Mouse (Mus musculus) layer of hippocampus, postnatal 25 days (tissue): ENCODE measurements at regions not wholly inside any gene's neighbourhood (a gene's known extent, or its start where the extent isn't known, plus 50 kb on each side); places are given as distances from the start of the nearest gene placed in this dataset.

Experiments
- DNase-seq, 2 experiments: peaks; one replicate each; pipeline ENCODE4 v3.0.0; 2022; ENCODE audit warnings: mixed read lengths in 2 of 2, low spot score in 1 of 2; ENCODE audit errors: extremely low spot score in 1 of 2

DNA sequence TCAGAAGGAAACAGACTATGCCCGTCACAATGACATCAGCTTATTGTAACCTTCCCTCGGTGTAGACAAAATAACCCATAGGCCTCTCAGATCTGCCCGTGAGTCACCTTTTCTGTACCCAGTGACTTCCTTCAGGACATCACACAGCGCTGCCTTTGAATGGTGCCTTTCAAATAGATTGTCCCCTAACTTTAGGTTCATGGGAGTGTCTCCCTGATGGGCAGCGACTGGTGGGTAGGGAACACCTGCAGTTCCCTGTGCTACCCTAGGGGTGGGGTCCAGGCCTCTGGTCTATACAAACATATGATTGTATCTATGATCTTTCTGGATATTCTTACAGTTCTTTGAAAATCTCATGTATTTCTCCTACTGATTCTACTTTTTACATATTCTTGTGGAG lies 232.4 kb downstream of the Gm5447 start:
- no peak for DNase-seq

- no peak for DNase-seq
These were observed 233.7 kb downstream of the Gm5447 start for GRCm38 (mm10) chr13:31207709-31208108.

DNA sequence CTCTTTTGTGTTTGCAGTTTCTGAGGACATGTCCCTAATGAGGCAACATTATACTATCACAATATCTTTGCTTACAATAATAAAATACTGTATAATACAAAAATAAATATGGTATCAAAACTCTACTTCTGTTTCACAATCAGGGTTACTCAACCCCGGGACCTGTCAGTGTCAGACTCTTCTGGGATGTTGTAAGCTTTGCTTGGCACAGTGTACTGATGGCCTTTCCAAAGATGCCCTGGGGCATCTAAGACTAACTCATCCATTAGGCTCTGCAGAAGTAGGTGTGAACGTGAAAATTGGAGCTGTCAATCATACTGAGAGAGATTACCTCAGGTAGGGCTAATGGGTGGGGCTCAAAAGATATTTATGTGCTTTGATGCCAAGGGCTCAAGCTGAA lies 249.0 kb downstream of the Gm5447 start:
- no peak for DNase-seq

- DNase-seq, result no peak
These were observed 266.5 kb downstream of the Gm5447 start for GRCm38 (mm10) chr13:31240546-31240945.

DNA sequence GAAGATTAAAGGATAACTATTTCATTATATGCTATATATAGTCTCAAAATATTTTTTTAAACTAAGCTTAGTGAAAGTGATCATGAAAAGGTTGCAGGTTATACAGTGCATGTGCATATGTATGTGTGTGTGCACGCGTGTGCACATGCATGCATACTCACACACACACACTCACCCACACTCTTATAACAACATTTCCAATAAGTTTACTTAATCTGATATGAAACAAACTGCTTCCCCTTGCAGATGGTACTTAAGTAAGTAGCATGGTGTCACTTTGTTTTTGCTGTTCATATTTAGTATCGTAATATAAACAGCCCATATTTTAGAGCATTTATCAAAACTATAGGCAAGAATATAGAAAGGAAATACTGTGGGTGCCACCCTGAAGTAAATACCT lies 275.0 kb downstream of the Gm5447 start:
- no peak for DNase-seq

DNA sequence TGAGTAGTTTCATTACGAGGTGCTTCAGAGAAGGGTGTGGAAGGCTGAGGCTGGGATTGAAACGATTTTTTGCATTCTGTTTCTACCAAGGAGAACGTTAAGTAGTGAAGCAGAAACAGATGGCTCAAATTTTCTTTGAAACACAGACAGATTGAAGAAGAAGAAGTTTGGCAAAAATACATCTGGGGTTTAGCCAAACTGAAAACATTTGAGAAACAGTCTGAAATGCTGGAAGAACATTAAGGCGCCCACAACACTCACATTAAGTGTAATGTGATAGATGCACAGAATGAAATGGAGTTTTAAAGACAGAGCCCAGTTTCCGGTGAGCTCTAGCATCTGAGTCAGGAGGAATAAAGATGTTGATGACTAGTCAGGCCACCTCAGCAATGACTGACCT lies 275.5 kb downstream of the Gm5447 start:
- no peak for DNase-seq

DNA sequence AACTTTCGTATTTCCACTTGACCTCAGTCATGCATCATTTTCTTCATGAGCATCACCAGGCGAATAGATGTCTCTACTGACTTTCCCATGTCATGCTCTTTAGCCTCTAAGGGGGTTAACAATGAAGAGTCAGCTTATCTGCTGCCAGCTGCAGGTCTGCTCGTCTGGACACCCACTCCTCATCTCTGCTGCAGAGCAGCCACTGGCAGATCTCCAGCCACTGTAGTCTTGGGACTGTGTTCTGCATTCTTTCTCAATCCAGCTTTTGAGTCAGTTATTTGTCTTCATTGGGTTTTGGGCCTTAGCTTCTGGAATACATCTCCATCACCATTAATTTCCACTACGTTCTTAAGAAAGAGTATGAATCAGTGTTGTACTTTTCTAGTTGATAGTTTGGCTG lies 280.0 kb downstream of the Gm5447 start:
- no peak for DNase-seq

DNA sequence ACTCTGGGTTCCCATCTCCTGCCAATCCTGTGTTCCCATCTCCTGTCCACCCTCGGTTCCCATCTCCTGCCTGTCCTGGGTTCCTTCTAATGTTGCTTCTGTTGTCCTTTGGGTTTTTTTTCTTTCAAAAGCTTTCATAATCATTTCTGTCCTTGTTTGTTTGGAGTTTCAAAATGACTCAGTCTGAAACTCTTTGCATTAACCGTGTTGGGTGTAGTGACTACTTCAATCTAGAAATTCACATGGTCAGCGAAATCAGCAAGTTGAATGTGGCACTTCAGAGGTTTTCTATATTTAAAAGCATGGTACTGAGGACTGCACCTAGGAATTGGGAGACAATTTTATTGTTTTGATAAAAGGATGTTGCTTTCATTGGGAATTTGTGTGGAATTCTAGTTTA lies 280.7 kb downstream of the Gm5447 start:
- no peak for DNase-seq

DNA sequence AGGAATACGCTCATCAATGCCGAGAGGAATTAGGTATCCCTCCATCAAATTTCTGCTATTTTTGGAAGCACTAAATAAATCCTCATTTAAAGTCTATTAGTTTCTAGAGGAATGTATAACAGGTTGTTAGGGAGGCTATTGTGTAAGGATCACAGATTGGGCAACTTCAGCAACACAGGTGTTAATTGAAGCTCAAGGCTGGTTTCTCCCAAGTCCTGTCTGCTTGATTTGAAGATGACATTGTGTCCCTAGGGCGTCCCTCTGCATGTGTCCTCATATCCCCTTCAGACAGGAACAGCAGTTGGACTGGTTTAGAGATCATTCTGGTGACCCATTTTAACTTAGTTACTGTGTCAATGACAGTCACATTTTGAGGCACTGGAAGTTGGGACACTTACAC lies 281.5 kb downstream of the Gm5447 start:
- DNase-seq, result no peak

DNA sequence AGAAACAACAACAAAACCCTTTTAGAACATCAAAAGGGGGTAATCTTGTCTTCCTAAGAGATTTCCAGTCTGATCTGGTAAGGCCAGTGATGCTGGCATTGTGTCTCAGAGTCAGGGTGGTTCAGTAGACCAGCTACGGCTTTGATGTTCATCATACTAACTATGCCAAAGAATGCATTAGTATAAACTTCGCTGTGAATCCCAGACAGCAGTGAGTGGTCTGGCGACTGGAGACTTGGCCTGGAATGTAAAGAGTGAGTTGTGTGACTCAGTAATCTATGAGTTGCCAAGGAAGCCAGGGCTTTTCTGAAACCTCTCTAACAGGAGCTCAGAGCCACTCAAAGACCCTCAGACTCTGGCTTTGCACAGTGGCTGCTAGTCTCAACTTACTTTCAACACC lies 288.1 kb upstream of the Foxq1 start:
- no peak for DNase-seq

- DNase-seq, result no peak
These were observed 279.8 kb upstream of the Foxq1 start for GRCm38 (mm10) chr13:31276005-31276644.

GRCm38 (mm10) chr13:31290630-31291029 lies 265.3 kb upstream of the Foxq1 start:
- no peak for DNase-seq

DNA sequence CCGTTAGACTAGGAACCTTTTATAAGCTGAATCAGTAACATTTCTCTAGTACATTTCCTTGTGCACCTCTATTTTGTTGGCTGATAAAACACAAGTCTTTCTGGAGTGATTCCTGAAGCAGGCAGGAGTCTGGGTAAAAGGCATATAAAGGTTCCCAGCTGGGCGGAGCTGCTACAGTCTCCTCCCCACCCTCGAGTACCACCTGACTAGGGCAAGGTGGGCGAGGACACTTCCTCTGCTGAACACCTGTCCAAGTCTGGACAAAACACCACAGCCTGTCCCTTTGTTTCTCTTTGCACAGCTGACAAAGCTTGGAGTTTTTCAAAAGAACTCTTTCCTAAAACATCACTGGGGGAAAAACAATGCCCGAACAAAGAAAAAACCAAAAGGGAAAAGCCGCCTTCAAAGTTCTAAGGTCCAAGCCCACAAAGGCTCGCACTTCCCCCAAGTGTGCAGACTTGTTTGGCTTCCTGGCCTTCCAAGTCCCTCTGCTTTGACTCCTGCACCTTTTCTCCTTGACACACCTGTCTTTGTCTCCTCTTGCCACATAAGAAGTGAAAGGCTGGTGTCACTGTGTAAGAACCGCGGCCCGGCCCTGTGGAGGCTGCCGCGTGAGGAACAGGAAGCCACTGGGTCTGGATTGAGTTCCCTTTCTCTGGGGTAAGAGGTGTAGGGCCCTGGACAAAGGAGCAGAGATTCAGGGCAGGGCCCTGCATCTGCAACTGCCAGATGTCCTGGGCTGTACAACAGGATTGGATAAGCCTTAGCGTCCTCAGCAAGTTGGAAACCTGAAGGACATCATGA lies 263.1 kb upstream of the Foxq1 start:
- DNase-seq, result no peak

GRCm38 (mm10) chr13:31294011-31294410 lies 261.9 kb upstream of the Foxq1 start:
- no peak for DNase-seq

DNA sequence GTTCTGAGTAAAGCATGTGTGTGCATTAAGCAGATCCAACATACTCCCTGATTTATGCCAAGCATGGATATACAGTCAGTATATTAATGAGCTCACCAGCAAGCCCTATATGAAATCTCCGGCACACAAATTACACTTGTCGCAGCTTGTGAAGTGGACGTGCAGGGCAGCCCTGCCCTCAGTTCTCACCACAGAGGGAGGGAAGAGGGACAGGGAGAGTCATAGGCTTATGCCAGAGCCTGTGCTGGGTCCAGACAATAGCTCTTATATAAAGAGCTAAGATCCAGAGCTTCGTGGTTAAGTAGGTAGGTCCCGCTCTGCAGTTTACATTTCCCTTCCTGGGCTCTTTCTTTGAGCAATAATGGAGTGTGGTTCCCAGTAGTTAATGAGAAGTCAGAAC lies 252.7 kb upstream of the Foxq1 start:
- DNase-seq, result no peak

DNA sequence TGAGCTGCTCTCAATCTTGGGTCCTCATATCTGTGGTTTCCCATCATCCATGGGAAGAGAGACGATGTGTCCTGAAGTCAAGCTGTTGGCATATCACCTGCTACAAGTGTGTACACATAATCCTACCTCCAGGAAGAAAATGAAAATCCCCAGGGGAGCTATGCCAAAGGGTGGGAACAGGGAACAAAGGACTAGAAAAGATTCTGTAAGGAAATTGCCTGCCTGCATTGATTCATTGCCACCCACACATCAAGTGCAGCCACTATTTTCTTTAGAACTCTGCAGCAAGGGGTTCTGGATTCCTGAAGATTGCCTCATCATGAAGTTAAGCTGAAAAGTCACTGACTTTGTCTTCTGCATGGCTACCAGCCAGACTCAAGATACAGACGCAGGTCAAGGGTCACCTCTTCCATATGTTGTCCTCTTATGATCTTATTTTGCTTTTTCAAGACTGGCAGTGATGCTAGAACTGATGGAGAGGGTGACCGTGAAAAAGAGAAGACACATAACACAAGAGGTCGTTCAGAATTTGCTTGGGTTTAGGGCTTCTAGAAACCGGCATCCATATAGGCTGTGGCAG lies 251.6 kb upstream of the Foxq1 start:
- no peak for DNase-seq

DNA sequence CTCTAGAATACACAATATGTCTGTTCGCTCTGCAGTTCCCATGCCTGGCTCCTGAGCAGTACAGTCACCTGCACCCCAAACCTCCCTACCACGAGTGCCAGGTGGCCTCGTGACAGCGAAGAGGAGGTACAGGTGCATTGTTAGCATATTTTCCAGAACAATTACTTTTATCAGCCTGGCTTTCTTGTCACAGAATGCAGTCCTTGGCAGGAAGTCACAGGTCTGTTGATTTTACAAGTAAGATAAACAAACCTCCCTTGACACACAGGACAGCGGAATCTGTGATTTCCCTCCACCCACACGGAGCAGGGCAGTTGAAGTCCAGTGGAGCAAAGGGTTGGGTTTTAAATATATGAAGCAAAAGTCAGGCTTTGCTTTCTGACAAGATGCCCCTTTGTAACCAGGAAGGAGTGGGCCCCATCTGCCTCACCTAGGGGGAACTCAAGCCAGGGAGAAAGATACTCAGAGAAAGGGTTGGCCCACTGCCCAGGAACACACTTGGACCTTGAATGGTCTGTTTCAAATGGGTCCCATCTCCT lies 246.8 kb upstream of the Foxq1 start:
- no peak for DNase-seq

DNA sequence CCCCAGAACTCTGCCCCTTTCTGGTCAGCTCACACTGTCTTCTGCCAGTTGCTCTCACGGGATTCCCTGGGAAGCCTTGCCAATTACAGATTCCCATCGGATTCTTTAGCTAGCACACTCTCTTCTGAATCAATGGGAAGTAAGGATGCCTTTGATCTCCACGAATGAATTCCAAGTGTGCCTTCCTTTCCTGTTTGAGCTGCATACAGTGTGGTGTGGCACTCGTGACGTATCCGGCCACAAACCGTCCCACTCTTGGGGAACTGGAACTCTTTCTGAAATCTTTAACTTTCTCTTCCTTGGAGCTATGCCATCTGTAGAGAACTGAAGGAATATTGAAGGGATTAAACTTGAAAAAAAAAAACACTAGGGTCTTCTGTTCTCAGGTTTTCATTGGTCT lies 243.2 kb upstream of the Foxq1 start:
- no peak for DNase-seq

- DNase-seq, result no peak
These were observed 242.1 kb upstream of the Foxq1 start for GRCm38 (mm10) chr13:31313821-31314220.

GRCm38 (mm10) chr13:31317066-31317465 lies 238.9 kb upstream of the Foxq1 start:
- DNase-seq, result no peak

DNA sequence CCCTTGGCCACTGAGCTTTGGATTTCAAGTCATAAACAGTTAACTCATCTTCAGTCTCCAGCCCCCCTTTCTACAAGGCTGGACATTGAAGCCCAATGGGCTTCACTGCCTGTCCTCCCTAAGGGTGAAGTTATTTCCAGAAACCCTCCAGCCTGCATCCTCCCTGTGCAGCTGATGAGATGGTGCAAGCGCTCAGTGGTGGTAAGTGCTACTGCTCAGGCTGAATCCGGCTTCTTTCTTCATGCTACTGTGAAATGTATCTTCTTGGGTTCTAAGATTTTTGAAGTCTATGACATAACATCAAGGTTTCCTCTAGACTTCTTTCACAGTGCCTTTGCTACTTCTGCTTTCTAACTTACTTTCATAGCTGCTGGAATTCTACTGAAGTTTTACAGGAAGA lies 237.9 kb upstream of the Foxq1 start:
- no peak for DNase-seq

- DNase-seq, result no peak
These were observed 234.5 kb upstream of the Foxq1 start for GRCm38 (mm10) chr13:31321411-31321810.
